Mouse (Mus musculus): ENCODE data around the gene Prkcb. TPM values are rescaled to one million over a fixed set of nuclear protein-coding genes. Genes with fewer than 3 reads are reported as not detected.

The Prkcb gene
- polyA plus RNA-seq, 1 experiment from 2014 or later: 119 TPM

- Histone ChIP-seq H3K27me3 (no peaks in the 10 kb centered on the region), H3K27ac (replicated peaks) (no peak overlapping the region), H3K4me2 (no peak overlapping the region), H3K4me3 (no peak overlapping the region), H3K9ac (no peak overlapping the region), H3K36me3 (no peaks in the 10 kb centered on the region), H3K9me3 (no peaks in the 10 kb centered on the region), H3K4me1 (replicated peaks) (no peaks in the 10 kb centered on the region)
- WGBS: 79% methylated on average over 7 of the region's 7 CpGs
- ATAC-seq (ENCODE audit: low FRiP score, low read depth): no peak
These were observed 280.2 kb downstream of the Prkcb start for GRCm38 (mm10) chr7:122568787-122569186.

GRCm38 (mm10) chr7:122570407-122570806, 281.9 kb downstream of the Prkcb start:
- Histone ChIP-seq H3K36me3 (no peaks in the 10 kb centered on the region), H3K27ac (replicated peaks) (no peak overlapping the region), H3K4me3 (no peak overlapping the region), H3K4me2 (no peak overlapping the region), H3K27me3 (no peaks in the 10 kb centered on the region), H3K9ac (no peak overlapping the region), H3K4me1 (replicated peaks) (no peaks in the 10 kb centered on the region), H3K9me3 (no peaks in the 10 kb centered on the region)
- 90% methylated on average over 4 of the region's 4 CpGs for WGBS
- no peak for ATAC-seq (ENCODE audit: low FRiP score, low read depth)

GRCm38 (mm10) chr7:122573101-122573635, 284.6 kb downstream of the Prkcb start:
- no peaks in the 10 kb centered on the region for H3K36me3 ChIP-seq
- H3K27me3 ChIP-seq: no peaks in the 10 kb centered on the region
- H3K9me3 ChIP-seq: no peaks in the 10 kb centered on the region
- no peak for ATAC-seq (ENCODE audit: low FRiP score, low read depth)
- H3K4me3 ChIP-seq: no peak overlapping the region
- no peak overlapping the region for H3K27ac ChIP-seq (replicated peaks)
- H3K9ac ChIP-seq: no peak overlapping the region
- H3K4me1 ChIP-seq (replicated peaks): no peaks in the 10 kb centered on the region
- no peak overlapping the region for H3K4me2 ChIP-seq
- 91% methylated on average over 3 of the region's 3 CpGs for whole genome bisulfite sequencing

GRCm38 (mm10) chr7:122574418-122574817, 285.9 kb downstream of the Prkcb start:
- no peak overlapping the region for H3K9ac ChIP-seq
- WGBS: 91% methylated on average over 7 of the region's 7 CpGs
- H3K27me3 ChIP-seq: no peaks in the 10 kb centered on the region
- no peaks in the 10 kb centered on the region for H3K4me1 ChIP-seq (replicated peaks)
- H3K4me2 ChIP-seq: no peak overlapping the region
- no peak overlapping the region for H3K27ac ChIP-seq (replicated peaks)
- no peaks in the 10 kb centered on the region for H3K36me3 ChIP-seq
- H3K9me3 ChIP-seq: no peaks in the 10 kb centered on the region
- no peak overlapping the region for H3K4me3 ChIP-seq
- no peak for ATAC-seq (ENCODE audit: low FRiP score, low read depth)

GRCm38 (mm10) chr7:122575056-122575455, 286.5 kb downstream of the Prkcb start:
- Histone ChIP-seq H3K4me1 (replicated peaks) (no peaks in the 10 kb centered on the region), H3K36me3 (no peaks in the 10 kb centered on the region), H3K27me3 (no peaks in the 10 kb centered on the region), H3K9me3 (no peaks in the 10 kb centered on the region), H3K4me3 (no peak overlapping the region), H3K4me2 (no peak overlapping the region), H3K9ac (no peak overlapping the region), H3K27ac (replicated peaks) (no peak overlapping the region)
- 93% methylated on average over 5 of the region's 5 CpGs for WGBS
- ATAC-seq (ENCODE audit: low FRiP score, low read depth): no peak

GRCm38 (mm10) chr7:122575506-122575905, 287.0 kb downstream of the Prkcb start:
- H3K27me3 ChIP-seq: no peaks in the 10 kb centered on the region
- H3K36me3 ChIP-seq: no peaks in the 10 kb centered on the region
- H3K4me2 ChIP-seq: no peak overlapping the region
- no peaks in the 10 kb centered on the region for H3K9me3 ChIP-seq
- no peak overlapping the region for H3K9ac ChIP-seq
- H3K4me3 ChIP-seq: no peak overlapping the region
- H3K27ac ChIP-seq (replicated peaks): no peak overlapping the region
- H3K4me1 ChIP-seq (replicated peaks): no peaks in the 10 kb centered on the region
- 45% methylated on average over 8 of the region's 8 CpGs for WGBS
- no peak for ATAC-seq (ENCODE audit: low FRiP score, low read depth)

- Histone ChIP-seq H3K4me1 (replicated peaks) (no peaks in the 10 kb centered on the region), H3K4me2 (no peak overlapping the region), H3K9ac (no peak overlapping the region), H3K27me3 (no peaks in the 10 kb centered on the region), H3K36me3 (no peaks in the 10 kb centered on the region), H3K9me3 (no peaks in the 10 kb centered on the region), H3K27ac (replicated peaks) (no peak overlapping the region), H3K4me3 (no peak overlapping the region)
- ATAC-seq (ENCODE audit: low FRiP score, low read depth): no peak
- 81% methylated on average over 4 of the region's 4 CpGs for WGBS
These were observed 289.0 kb downstream of the Prkcb start for GRCm38 (mm10) chr7:122577571-122577970.

- no peaks in the 10 kb centered on the region for H3K4me1 ChIP-seq (replicated peaks)
- no peak overlapping the region for H3K4me2 ChIP-seq
- H3K4me3 ChIP-seq: no peak overlapping the region
- WGBS: 86% methylated on average over 7 of the region's 7 CpGs
- H3K9ac ChIP-seq: no peak overlapping the region
- no peaks in the 10 kb centered on the region for H3K36me3 ChIP-seq
- H3K27me3 ChIP-seq: no peaks in the 10 kb centered on the region
- H3K27ac ChIP-seq (replicated peaks): no peak overlapping the region
- ATAC-seq (ENCODE audit: low FRiP score, low read depth): no peak
- no peaks in the 10 kb centered on the region for H3K9me3 ChIP-seq
These were observed 291.1 kb downstream of the Prkcb start for GRCm38 (mm10) chr7:122579461-122580157.

- Histone ChIP-seq H3K4me1 (replicated peaks) (no peaks in the 10 kb centered on the region), H3K9me3 (no peaks in the 10 kb centered on the region), H3K27ac (replicated peaks) (no peak overlapping the region), H3K9ac (no peak overlapping the region), H3K27me3 (no peaks in the 10 kb centered on the region), H3K4me3 (no peak overlapping the region), H3K36me3 (no peaks in the 10 kb centered on the region), H3K4me2 (no peak overlapping the region)
- WGBS: 94% methylated on average over 1 of the region's 1 CpGs
- ATAC-seq (ENCODE audit: low FRiP score, low read depth): no peak
These were observed 291.6 kb downstream of the Prkcb start for GRCm38 (mm10) chr7:122580158-122580475.

- 82% methylated on average over 14 of the region's 14 CpGs for WGBS
- Histone ChIP-seq H3K9me3 (no peaks in the 10 kb centered on the region), H3K36me3 (no peaks in the 10 kb centered on the region), H3K27me3 (no peaks in the 10 kb centered on the region), H3K27ac (replicated peaks) (no peak overlapping the region), H3K4me3 (no peak overlapping the region), H3K4me2 (no peak overlapping the region), H3K4me1 (replicated peaks) (no peaks in the 10 kb centered on the region), H3K9ac (no peak overlapping the region)
- no peak for ATAC-seq (ENCODE audit: low FRiP score, low read depth)
These were observed 296.0 kb downstream of the Prkcb start for GRCm38 (mm10) chr7:122584421-122585151.

GRCm38 (mm10) chr7:122595897-122596296, 307.3 kb downstream of the Prkcb start:
- Histone ChIP-seq H3K4me1 (replicated peaks) (peaks cover 5% of the 10 kb centered on the region; the same call in 1 of the 2 replicates), H3K36me3 (no peaks in the 10 kb centered on the region), H3K9me3 (no peaks in the 10 kb centered on the region), H3K4me2 (no peak overlapping the region), H3K27ac (replicated peaks) (no peak overlapping the region), H3K9ac (no peak overlapping the region), H3K27me3 (no peaks in the 10 kb centered on the region), H3K4me3 (no peak overlapping the region)
- 68% methylated on average over 10 of the region's 10 CpGs for WGBS
- ATAC-seq (ENCODE audit: low FRiP score, low read depth): no peak

- no peak overlapping the region for H3K4me2 ChIP-seq
- H3K4me1 ChIP-seq (replicated peaks): peaks cover 8% of the 10 kb centered on the region; the same call in 1 of the 2 replicates
- H3K4me3 ChIP-seq: no peak overlapping the region
- H3K36me3 ChIP-seq: no peaks in the 10 kb centered on the region
- no peaks in the 10 kb centered on the region for H3K27me3 ChIP-seq
- 75% methylated on average over 9 of the region's 9 CpGs for WGBS
- no peaks in the 10 kb centered on the region for H3K9me3 ChIP-seq
- no peak overlapping the region for H3K9ac ChIP-seq
- no peak overlapping the region for H3K27ac ChIP-seq (replicated peaks)
- no peak for ATAC-seq (ENCODE audit: low FRiP score, low read depth)
These were observed 308.1 kb downstream of the Prkcb start for GRCm38 (mm10) chr7:122596596-122597170.
